Mouse (Mus musculus) ES-CJ7 (cell line): ENCODE measurements around the gene Psmg1.
"Not testable (repeated sequence)": the region's sequence is repeated elsewhere in the genome, so short reads cannot be mapped to it uniquely, and the experiment has no call there.

Experiments
- DNase-seq: peaks from one replicate; pipeline ENCODE4 v3.0.0; 2011; ENCODE audit warnings: low read depth, low spot score

Psmg1 gene

DNA sequence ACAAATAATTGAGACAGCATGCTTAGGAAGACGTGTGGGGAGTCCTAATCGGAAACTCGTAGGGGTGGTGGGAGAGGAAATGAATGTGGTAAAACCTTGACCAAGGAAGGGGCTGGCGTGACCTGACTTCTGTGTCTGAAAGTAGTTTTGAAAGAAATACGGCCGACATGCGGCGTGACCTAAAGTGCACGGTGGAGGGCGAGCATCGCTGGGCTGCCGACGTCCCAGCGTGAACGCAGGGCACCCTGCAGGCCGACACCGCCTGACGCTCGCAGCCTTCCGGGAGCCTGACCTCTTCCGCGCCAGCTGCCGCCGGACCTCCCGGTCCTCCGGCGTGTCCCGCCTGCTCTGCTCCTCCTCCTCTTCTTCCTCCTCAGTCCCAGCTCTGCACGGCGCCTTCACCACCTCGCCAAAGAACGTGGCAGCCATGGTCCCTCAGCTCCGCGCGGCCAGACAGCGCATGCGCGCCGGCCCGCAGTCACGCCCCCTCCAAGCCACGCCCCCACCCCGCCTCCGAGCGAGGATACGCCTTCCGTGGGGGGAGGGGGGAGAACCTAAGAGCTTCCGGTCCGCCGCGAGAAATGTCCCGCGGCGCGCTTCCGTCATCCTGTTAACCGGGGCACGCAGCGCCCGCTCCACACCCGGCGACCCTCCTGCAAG lies at the start of gene Psmg1:
TSS of gene Psmg1 (minus strand) at position 499 of the 660 bp plus-strand sequence.
- peak; percentile 95 for DNase-seq

DNA sequence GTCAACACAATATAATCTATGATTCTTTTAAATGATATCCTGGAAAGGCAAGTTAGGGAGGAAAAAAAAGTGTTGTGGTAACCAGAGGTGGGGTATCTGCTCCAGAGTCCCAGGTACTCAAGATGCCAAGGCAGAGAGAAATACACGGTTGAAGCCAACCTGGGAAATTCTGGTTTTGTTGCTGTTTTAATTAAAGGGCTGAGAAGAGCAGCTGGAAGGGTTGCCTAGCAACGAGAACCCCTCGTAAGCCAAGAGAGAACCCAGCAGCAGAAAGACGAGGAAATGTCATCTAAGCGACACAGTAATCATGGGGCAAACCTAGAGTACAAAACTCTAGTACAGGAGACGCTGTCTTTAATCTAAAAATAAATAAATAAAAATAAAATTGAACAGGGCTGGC lies 48.8 kb upstream of the Psmg1 start:
- DNase-seq, result no peak

DNA sequence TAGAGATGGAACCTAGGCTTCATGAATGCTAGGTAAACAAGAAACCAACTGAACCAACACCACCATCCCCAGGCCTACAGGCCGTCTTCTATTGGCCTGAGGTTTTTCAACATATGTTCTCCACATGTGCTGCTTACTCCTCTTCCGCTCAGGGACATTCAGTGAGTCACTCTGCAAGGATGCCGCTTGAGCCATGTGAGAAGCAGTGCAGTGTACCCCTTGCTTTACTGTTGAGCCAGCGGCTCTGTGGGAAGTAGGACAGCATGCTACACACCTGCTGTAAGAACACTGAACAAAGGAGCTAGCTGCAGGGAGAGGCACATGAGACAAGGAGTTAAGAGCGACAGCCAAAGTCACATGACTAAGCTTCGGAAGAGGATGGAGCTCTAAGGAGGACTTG lies 43.7 kb upstream of the Psmg1 start:
- DNase-seq, result no peak

DNA sequence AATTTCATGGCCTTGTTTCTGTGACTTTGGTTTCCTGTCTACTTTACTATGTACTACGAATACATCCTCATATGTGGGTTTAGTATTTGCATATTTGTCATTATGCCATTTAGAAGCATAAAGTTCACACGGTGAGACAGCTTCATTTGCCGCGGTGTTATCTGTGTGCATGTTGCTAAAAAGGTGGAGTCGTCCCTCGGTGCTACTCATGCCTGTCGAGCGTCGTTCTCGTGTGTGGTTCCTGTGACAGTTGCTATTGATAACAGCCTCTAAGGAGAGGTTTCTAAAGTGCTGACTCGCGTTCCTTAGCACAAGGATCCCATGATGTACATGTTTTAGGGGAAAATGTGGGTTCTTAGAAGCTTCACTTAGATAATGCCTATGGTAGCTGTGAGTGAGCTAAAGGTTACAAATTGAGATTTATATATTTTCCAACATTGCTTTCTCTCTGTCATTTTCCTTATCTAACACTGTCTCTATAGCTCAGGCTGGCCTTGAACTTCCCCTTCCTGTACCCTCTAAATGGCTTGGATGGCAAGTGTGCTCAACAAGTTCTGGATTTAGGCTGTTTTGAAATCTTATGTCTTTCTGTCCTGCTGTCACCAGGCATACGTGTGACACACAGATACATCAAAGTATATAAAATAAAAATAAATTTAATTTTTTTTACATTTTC lies 41.7 kb upstream of the Psmg1 start:
- no peak for DNase-seq

DNA sequence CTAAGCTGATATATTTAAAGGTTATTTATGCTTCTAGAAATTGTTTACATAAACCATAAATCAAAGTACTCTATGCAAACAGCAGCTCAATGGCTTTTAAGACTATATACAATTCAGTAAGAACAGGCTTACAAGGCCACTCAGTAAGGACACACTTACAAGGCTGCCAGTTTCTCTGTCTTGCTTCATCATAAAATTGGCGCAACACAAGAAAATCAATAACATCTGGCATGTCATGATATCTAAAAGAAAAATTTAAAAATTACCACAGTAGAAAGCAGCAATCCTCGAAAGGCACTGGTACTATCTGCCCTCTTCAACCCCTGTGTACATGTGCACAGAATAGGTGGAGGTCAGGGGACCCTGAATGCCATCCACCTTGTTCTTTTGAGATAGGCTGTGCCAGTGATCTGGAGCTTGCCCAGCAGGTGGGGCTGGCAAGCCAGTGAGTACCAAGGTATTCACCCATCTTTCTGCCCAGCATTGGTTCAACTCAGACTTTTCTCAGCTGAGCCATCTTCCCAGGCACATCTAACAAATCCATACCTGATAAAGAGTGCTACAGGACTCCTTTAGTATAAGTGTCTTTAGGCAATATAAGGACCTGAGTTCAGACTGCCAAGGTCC lies 39.8 kb upstream of the Psmg1 start:
- DNase-seq, result no peak

DNA sequence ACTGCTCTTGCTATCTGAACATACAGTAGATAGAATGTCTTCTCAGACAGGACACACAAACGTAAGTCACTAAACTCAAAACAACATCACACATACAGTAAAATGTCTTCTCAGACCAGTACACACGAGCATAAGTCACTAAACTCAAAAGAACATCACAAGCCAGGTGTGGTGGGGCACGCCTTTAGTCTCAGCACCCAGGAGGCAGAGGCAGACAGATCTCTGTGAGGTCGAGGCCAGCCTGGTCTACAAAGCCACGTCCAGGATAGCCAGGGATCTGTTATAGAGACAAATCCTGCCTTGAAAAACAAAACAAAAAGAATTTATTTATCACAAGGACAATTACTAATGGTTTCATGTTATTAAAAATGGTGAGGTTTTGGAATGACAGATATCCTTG lies 35.5 kb upstream of the Psmg1 start:
- DNase-seq, result no peak

DNA sequence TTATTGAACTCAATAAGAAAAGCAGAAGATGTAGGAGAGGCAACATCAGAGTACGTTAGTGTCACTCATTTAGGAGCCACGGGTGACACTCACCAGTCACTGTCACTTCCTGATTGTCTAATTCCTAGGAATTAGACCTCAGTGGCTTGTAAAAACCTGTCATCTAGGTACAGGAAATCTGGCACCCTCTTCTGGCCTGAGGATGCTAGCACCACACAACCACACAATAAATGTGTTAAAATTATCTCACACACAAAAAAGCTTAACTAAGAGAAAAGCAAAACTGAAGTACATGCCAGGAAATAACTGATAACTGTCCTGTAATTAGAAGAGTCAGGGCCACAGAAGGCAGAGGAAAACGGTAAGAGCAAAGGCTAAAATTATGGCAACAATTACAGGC lies 34.5 kb upstream of the Psmg1 start:
- no peak for DNase-seq

DNA sequence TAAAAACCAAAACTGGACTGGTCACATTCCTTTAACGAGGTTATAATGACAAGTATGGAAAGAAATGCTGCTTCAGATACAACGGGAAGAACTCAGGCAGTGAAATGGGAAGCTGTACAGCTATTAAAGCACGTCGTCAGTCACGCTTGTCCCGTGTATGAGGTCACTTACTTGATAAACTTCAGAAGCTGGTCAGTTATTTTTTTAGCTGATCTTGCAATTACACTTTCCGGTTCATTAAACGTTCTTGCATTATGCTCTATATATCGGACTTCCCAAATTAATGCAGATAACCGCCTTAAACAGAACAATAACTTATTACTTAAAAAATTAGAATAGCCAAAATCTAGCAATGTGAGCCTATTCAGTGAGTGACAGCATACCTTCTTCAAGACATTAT lies 30.3 kb upstream of the Psmg1 start:
- DNase-seq, result no peak

DNA sequence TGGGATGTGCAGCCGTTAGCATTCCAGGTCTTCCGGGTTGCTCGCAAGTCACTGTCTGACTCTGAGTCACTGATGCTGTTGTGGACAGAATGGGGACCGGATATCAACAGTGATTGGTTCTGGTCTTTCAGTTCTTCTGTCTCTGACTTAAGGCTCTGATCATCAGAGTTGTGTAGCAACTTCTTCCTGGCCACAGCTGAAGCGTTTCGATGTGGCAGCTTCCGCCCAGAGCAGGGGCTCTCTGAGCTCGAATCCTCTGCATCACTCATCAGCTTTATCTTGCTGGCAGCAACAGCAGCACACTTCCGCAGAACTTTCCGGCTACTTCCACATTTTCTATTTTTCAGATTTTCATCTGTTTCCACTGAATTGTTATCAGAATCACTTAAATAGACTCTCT lies 18.4 kb upstream of the Psmg1 start:
- not testable (repeated sequence) for DNase-seq

DNA sequence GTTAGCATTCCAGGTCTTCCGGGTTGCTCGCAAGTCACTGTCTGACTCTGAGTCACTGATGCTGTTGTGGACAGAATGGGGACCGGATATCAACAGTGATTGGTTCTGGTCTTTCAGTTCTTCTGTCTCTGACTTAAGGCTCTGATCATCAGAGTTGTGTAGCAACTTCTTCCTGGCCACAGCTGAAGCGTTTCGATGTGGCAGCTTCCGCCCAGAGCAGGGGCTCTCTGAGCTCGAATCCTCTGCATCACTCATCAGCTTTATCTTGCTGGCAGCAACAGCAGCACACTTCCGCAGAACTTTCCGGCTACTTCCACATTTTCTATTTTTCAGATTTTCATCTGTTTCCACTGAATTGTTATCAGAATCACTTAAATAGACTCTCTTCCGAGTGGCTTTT lies 13.5 kb upstream of the Psmg1 start:
- DNase-seq, result not testable (repeated sequence)

DNA sequence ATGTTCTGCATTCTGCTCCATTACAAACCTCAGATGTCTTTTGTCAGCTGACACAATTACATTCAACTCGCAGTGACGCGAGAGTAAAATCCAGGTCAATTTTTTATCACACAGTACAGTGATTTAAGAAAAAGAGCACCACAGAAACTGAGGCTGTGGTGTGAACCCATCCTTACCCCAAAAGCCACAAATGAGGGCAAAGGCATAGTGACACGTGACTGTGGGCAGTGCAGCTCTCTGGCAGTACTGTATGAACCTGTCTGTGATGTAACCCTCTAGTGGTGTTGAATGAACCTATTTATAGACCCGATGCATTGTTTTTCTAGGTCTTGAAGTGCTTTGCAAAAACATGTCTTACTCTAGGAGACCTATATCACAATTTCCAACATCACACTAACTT lies 8.5 kb upstream of the Psmg1 start:
- DNase-seq, result no peak

DNA sequence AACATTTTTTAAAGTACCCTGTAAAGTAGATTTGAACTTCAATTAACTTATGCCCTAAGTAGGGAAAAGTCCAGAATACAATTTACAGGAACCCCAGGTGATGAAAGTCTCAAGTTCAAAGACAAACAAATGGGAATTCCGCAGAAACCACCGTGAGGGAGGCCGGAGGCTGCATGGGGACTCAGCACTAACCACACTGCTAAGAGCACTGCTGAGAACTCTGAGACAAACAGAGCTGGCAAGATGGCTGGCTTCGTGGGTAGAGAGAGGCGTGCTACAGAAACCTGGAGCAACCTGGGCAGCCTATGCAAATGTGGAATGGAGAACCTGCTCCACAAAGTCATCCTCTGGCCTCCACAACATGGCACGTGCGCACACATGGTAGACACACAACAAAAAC lies 5.4 kb upstream of the Psmg1 start:
- no peak for DNase-seq

DNA sequence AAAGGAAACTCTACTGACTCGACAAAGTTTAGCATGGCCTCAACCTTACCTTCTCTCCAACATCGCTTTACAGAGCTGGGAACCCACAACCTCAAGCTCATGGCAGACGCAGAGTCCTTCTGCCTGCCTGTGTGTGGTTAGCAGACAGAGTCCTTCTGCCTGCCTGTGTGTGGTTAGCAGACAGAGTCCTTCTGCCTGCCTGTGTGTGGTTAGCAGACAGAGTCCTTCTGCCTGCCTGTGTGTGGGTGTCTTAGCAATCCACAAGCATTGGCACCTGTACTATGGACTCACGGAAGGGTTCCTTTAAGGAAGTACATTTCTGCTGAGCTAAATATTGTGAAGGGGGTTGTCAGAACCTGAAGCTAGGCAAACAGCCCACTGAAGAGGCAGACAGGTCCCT lies 3.8 kb upstream of the Psmg1 start:
- not testable (repeated sequence) for DNase-seq

DNA sequence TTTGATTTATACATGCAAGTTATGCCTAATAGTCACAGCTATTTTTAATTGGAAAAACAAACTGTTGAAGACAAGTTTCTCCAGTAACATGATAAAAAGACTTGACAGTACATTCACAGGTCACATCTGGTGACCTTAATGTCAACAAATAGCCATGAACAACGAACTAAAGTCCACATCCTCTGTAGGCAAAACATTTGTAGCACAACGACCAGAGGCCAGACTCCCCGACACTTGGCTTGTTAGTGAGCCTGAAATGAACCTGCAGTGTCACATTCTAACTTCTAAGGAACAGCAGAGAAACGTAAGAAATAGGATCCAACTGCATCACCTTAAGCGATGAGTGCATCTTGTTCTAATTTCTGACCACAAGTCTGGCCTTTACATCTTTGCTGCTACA lies 1.8 kb upstream of the Psmg1 start:
- DNase-seq, result no peak

DNA sequence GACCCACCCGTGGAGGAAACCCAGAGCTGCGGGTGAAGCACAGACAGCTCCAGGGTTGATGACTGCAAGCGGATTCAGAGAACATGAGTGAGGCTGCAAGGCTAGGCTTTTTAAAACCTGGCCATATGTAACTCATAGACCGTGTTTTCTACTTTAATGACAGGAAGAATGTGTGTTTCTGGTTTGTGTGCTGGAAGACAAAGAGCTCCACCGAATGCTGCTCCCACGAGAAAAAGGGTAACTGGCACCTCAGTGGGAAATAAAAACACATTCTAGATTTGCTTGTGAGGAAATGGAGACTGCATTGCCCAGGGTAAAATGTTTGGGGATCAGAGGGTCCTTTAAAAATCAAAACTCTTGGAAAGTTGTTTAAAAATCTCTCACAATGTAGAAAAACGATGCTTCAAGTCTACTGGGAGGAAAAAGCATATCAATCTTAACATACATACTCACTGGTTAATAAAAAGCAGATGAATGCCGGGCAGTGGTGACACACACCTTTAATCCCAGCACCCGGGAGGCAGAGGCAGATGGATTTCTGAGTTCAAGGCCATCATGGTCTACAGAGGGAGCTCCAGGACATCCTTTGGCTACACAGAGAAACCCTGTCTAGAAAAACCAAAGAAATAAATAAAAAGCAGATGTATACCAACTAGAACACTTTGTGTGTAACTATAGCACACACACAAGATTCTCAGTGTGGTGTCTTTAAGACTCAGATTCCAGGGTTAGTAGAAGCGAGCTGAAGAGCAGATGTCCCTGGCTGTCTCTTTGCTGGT lies 551 bp upstream of the Psmg1 start:
- no peak for DNase-seq

DNA sequence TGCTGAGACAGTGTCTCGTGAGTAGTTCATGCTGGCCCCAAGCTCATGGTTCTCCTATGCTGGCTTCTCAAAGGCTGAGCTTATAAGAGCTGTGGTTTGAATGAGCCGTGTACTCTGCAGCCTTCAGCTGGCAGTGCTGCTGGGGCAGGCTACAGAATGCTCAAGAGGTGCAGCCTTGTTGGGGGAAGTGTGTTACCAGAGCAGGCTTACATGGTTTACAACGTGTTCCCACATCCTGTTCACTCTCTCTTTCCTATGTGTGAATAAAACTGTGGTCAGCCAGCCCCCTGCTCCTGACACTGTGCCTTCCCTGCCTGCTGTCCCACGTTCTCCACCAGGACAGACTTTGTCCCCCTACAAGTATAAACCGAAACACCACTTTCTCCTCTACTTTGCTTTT lies 5.8 kb downstream of the Psmg1 start:
- DNase-seq, result no peak

DNA sequence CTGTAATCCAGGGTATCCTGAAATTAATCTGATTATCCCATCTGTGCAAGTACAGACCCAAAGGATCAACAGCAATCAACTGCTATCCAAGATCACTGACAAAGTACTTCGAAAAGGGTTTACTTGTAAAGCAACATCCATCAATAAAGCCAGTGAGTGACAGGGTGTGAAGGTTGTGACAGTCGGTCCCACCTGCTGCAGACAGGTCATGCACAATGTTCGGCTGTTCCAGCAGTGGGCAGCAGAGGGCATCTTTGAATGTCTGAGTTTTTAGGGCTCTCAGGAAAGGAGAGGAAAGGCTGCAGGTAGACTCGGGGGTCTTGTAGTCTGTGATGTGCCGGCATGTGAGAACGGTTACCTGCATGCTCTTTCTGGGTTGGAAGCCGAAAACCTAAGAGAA lies 7.2 kb downstream of the Psmg1 start:
- peak; percentile 67 for DNase-seq

DNA sequence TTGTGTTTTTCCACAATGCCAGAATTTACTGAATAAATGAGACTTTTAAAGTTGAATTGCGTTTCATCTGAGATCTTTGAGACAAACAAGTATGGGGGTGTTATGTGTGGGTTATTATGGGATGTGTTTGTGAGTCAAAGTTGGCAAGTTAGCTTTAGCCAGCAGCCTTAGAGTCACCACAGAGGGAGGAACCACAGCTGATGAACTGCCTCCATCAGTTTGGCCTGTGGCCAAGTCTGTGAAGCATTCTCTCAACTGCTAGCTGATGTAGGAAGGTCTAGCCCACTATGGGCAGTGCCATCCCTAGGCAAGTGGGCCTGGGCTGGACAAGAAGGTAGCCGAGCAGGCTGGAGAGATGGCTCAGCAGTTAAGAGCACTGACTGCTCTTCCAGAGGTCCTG lies 19.9 kb downstream of the Psmg1 start:
- DNase-seq, result no peak

DNA sequence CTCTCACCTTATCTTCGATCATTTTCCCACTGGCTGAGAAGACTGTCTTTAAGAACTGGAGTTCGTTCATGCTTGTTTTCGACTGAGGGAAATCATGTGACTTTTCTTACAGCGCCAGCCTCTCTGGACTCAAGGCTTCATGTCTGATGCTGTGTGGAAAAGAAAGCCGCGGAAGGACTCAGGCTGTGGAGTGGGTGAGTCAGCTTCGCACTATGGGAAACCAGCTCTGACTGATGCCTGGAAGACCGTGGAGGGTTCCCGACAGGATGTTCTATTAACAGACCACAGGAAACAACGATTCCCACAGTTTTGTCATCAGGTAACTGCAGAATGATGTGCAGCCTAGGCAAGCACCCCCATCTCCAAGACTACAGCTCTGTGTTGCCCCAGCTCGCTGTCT lies 23.3 kb downstream of the Psmg1 start:
- no peak for DNase-seq

DNA sequence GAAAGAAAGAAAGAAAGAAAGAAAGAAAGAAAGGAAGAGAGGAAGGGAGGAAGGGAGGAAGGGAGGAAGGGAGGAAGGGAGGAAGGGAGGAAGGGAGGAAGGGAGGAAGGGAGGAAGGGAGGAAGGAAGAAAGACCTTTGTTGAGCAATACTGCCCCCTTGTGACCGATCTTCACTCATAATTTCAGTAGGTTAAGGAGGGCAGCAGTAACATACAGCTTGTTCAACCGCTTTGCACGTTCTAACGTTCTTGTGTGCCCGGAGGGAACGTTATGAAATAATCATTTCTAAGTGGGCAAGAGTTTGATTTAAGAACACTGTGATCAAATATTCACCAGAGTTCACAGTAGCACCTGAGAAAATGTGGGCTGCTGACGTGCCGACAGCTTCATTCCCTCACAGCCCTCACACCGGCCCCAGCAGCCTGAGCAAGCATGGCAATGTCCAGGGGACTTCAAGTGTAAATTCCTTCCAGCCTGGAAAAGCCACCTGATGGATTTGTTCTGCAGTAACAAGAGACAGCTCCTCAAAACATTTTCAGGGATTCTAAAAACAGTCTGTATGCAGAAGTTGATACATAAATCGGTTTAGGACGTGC lies 26.2 kb downstream of the Psmg1 start:
- DNase-seq, result peak; percentile 46

DNA sequence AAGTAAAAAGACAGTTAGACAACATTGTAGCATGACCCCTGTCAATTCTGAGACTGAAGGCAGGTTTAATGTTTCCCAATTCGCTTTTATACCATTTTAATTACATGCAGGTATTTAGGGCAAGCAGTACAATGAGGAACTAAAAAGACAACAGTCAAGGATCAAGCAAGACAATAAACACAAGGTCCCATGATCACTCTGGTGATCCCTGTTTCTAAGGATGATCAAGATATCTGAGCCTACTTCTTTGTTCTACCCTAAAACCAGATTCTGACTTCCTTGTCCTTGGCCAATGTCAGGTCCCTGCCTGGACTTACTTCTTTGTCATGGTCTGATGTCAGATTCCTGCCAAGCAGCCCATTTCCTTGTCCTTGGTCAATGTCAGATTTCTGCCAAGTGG lies 29.3 kb downstream of the Psmg1 start:
- peak; percentile 74 for DNase-seq

DNA sequence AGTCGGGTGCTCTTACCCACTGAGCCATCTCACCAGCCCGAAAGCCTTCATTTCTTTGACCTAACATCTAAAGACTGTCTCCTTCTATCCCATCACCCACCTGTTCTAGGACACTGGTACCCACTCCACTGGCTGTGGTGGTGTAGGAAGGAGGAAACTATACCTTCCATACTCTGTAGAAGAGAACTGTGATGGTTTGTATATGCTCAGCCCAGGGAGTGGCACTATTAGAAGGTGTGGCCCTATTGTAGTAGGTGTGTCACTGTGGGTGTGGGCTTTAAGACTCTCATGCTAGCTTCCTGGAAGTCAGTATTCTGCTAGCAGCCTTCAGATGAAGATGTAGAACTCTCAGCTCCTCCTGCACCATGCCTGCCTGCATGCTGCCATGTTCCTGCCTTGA lies 30.1 kb downstream of the Psmg1 start:
- peak; percentile 33 for DNase-seq
